Mouse (Mus musculus) heart, adult 9 months (tissue): Measurements from ENCODE around the gene Rbbp8nl.

Source experiments
- DNase-seq, 2 experiments: peaks; one replicate each; pipeline ENCODE4 v3.0.0; 2022; ENCODE audit warnings: low spot score in 2 of 2

The Rbbp8nl gene

DNA sequence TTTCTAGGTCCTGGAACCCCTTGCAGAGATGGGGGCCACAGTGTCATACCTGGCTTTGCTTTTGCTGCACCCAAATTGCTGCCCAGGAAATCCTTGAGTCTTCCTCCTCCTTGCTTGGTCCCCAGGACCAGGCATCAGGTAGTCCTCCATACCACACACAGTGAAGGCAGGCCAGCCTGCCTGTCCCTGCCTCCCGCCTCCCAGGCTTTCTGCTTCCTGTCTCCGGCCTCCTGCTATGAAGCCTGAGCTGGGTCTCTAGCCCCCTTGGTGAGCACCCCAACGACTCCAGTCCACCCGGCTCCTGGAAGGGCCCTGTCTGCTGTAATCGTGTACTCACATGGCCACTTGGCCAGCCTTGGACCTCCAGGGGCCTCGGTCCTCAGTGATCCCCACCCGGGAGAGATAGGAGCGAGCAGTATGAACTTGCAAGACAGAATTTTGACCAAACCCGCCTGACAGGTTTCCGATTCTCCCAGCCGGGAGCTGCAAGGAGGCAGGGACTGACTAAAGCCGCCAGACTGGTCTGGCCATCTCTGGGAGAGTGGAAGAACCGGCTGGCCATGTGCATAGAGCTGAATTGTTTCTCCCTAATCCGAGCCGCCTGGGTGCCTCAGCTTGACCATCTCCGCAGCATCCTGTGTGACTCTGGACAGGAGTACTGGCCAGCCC, at the start of gene Rbbp8nl:
Gene Rbbp8nl (minus strand): TSS at position 440 of the 669 bp plus-strand sequence.
- no peak for DNase-seq

DNA sequence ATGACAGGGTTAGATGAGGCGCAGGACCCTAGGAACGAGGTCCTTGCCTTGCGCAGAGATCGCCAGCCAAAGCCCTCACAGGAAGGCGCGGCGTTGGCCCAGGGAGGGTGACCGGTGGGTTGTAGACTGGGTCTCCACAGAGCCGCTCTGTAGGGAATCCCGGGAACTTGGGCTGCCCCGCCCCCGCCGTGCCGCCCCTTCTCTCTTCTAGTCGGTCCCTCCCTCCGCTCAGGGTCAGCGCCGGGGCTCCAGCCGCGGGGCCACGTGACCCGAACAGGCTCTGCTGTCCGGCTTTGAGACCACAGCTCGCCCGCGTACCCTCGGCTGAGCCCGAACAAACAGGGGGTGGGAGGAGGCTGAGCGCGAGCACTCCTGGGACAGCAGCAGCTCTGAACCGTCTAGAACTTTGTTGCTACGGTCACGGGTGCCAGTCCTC, 44.9 kb upstream of the Rbbp8nl start, which contains the start of gene Gata5:
Gene Gata5 (minus strand): TSS at position 149 of the 436 bp plus-strand sequence.
- no peak for DNase-seq

DNA sequence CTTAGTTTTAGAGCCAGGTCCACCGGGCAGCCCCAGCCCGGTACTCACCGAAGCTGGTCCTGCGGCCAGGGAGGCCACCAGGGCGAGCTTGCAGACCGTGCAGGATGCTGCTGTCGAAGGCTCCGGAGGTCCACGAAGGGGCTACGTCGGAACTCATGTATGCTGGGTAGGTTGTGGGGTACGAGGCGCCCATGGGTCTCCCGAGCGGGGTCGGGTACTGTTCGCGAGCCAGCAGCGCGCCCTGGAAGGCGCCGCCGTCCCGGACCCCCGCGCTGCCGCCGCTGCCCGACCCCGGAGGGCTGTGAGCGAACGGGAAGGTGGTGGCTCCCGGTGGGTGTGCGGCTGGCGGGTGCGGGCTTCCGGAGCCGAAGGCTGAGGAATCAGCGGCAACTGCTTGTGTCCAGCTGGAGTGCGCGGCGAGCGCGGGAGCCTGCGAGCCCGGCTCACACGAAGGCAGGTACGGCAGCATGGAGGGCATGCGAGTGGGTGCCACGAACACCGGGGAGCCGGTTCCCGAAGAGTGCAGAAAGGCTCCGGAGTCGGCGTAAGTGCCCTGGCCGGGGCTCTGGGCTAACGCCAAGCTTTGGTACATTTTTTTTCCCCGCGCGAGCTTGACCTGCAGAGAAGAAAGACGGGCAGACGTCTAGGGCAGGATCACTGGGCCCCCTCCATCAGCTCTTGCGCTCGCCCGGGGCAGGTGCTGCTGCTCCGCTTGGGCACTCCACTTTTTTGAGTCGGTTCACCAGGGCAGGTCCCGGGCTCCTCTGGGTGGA, 44.3 kb upstream of the Rbbp8nl start:
- DNase-seq, result no peak

DNA sequence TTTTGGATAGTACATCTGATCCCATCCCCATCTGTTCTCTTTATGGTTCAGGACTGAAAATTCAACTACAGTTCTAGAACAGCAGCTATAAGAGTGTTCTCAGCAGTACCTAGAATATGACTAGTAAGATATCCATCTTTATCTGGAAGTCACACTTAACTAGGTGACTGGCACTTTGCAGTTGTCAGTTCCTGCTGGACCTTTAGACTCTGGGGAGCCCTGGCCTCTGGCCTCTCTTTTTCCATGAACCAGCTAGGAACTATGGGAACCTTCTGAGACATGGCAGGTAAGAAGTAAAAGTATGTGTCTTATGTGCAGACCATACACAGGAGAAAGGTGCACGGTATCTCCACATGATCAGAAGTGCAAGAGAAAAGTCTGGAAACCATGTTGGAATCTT, 39.8 kb upstream of the Rbbp8nl start:
- DNase-seq, result no peak

DNA sequence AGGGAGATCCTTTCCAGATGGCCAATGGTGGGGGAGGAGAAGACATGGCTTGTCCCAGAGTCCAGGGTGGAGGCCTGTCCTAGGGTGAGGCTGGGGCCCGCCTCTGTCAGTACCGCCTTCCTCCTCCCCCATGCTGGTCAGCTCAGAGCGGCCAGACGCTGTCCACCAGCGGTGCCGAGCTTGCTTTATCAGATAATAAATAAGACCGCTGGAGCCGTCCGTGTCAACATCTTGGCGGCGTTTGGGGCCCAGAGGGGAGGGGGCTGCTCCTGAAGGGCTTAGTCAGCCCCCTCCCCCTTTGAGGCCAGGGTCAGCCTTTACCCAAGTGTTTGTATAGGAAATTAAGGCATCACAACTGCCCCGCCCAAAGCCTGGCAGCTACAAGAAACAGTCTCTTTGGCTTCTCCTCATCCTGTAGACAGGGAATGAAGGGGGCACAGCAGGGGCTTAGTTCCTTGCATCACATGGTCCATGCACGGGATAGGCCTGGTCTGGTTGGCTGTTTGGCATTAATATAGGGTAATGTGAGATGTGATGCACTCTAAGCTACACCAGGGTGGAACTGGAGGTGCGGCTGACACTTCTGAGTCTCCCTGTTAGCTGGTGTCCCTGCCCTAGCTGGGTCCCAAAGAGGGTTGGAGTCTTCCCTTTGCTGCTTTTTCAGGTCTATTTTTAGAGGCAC, 33.1 kb upstream of the Rbbp8nl start:
- no peak for DNase-seq

DNA sequence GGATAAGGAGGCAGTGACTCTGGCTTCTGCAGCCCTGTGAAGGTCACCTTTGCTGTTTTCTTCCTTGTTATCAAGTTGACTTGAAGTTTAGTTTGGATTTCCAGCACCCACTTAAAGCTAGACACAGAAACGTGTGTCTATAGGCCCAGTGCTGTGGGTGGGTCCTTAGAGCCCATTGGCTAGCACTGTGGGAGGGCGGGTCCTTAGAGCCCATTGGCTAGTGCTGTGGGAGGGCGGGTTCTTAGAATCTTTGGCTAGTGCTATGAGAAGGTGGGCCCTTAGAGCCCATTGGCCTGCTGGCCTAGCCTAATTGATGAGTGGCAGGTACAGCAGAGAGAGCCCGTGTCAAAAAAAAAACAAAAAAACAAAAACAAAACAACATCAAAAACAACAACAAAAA, 30.5 kb upstream of the Rbbp8nl start:
- no peak for DNase-seq

DNA sequence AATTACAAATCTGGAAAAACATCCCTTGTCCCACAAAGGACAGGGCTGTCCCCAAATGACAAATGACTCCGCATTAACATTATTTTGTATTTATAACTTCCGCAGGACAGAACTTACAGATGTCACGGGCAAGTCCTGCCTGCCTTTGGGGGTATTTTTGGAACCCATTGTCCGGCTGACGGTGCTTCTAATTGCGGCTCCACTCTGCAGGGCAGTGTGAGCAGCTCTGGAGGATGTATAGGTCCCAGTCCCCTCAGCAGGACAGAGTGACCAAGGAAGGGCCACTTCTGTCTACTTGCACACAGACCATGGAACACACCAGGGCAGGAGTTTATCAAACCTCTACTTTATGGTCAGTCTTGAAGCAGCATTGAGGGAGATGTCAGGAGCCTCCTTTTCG, 27.9 kb upstream of the Rbbp8nl start:
- DNase-seq, result no peak

DNA sequence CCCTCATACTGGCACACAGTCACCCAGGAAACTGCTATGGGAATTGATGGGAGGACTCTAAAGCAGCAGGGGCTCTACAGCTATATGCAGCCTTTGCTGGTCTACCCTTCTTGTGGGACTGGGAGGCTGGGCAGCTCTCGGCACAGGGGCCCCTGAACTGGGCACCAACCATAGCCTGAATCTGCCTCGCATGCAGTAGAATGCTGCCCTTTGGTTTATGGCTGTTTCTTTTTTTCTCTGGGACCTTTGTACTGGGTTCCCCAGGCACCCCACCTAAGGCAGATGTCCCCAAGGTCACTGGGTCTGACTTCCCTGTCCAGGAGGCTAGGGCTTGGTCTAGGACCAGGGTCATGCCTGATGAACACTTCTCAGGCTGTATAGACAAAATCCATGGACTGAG, 24.6 kb upstream of the Rbbp8nl start:
- no peak for DNase-seq

DNA sequence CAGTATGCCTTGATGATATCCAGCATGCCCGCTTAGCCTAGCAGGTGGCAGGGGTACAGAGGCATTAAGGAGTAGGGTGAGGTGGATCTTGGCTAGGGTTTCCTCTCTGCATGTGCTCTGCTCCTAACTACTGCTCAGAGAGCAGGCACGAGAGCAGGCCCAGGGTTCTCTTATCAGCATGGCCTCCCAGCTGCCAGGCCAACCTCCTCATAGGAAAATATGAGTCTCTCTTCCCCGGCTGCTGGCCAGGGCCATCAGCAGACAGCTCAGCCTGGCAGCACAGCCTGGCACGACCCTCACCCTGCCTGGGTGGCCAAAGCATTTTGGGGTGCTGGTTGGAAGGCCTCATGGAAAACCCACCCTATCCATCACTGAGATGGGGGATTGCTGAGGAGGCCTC, 21.5 kb upstream of the Rbbp8nl start:
- peak; percentile 30 to 39 for DNase-seq

DNA sequence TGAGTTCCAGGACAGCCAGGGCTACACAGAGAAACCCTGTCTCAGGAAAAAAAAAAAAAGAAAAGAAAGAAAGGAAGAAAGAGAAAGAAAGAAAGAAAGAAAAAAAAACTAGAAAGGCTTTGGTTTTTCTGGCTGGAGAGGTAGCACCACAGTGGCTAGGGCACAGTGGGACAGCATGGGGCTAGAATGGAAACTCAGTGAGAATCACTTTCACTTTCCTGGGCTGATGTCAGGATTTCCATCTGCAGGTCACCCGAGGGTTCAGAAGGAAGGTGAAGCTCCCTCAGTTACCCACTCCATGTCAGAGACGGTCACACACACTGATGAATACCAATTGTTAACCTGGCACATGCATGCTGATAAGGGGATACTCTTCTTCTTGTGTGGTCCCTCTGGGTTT, 18.0 kb upstream of the Rbbp8nl start:
- DNase-seq, result no peak

DNA sequence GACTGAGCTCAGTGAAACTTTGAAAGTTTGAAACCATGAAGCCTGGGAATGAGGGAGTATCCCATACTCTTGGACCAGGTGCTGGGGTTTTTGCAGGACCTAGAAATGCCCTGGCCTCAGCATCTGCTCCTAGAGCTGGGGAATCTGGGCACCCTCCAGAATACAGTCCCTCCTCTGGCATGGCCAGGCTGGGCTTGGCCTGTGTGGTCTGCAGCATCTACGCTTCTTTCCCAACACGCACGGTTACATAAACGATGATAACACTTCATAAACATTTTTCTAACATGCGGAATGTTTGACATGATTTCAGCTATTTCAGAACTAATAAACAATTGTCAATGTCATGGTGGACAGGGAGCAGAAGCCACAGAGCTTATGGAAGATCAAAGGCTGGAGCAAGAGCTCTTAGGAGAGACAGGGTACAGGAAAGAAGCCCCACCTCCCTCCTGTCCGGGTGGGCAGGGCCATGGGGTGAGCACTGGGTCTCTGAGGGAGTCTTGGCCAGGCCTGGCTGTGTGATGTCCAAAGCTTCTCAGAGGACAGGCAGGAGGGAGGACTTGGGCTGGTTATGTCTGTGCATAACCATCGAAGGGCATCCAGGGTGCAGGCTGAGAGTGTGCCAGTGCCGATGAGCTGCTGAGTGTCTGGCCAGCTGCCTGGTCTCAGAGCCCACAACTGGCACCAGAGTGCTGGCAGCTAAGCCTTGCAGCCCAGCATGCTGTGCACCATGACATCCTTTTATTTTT, 16.9 kb upstream of the Rbbp8nl start:
- peak; percentile 62 to 79 for DNase-seq

DNA sequence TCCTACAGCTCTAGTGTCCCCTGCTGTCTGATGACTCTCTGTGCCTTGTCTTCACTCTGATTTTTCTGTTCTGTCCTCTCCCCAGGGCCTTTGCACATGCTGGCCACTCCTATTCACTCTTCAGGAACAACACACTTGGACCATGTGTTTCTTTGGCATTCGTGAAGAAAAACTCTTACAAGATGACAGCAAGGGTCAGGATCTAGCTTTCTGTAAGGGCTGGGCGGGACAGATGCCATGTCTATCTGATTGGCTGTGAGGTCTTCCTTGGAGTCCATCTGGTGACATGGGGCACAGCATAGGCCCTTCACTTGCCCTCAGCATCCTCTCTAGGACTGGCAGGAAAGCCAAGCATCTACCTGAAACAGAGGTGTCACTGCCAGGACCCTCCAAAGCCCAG, 16.3 kb upstream of the Rbbp8nl start:
- DNase-seq, result no peak

DNA sequence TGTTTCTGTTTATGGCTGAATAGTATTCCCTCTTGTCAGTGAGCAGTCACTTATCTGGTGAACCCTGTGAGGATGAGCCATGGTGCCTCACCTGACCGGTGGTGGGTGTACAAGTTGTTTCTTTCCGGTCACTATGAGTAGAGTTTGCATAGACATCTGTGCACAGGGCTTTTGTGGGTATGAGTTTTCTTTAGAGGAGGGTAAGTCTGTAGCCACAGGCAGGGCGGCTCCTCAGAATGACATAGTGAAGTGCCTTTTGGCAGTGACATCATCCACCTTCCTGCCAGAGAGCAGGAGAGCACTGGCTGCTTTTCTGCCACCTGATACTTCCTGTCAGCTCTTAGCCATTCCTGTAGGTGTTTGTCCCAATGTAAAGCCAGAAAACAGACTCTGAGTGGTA, 15.8 kb upstream of the Rbbp8nl start:
- DNase-seq, result no peak

DNA sequence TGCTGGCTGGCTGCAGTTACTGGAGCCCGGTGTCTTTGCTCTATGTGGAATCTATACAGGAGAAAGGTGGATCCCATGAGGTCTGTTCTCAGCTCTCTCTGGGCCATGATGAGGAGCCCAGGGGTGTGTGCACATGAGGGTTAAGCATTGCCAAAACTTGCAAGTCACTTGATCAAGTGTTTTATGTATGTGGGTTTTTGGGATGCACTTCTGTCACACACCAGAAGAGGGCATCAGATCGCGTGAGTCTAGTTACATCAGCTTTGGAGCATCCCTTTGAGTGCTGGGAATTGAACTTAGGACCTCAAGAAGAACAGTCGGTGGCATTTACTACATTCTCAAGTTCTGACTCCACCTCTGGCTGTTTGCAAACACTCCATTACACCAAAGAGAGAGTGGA, 14.9 kb upstream of the Rbbp8nl start:
- DNase-seq, result no peak

DNA sequence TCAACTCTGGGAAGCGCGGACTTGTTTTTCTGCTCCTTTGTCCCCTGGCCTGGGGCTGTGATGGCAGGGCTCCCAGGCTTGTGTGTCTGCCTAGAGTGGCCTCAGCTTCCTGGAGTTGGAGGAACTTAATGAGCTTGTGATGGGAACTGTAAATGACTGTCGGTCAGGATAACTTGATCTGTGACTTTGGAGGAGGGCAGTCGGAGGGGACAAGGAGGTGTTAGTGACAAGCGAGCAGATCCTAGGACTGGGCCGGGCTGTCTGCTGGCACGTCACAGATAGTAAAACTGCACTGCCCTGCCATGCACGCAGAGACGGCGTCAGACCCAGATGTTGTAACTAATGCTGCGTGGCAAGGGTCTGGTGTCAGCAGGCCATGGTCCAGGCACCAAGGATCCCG, 13.8 kb upstream of the Rbbp8nl start:
- no peak for DNase-seq

DNA sequence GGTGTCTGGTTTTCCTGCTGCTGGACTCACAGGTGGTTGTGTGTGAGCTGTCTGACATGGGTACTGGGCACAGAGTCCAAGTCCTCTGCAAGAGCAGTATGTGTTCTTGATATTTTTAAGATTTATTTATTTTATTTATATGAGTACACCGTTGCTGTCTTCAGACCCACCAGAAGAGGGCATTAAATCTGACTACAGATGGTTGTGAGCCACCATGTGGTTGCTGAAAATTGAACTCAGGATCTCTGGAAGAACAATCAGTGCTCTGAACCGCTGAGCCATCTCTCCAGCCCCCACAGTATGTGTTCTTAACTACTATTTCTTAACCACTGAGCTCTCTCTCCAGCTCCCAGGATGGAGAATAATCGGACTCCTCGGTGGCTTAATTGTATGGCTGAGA, 12.5 kb upstream of the Rbbp8nl start:
- DNase-seq, result no peak

DNA sequence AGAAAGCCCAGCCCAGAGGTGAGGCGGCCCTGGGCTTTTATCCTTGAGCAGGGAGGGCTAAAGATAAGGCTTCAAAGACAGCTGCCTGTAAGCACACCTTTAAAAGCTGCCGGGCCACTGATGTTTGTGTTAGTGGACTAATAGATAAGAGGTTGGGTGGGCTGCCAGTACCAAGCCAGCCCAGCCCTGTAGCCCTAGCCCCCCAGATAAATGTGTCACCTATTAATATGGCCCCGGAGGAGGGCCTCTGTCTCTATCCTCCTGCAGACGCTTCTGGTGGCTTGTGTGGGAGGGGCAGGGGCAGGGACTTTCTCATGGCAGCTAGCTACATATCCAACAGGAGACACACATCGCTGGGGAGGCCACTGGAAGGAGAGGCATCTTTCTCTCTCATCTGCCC, 11.1 kb upstream of the Rbbp8nl start:
- no peak for DNase-seq

DNA sequence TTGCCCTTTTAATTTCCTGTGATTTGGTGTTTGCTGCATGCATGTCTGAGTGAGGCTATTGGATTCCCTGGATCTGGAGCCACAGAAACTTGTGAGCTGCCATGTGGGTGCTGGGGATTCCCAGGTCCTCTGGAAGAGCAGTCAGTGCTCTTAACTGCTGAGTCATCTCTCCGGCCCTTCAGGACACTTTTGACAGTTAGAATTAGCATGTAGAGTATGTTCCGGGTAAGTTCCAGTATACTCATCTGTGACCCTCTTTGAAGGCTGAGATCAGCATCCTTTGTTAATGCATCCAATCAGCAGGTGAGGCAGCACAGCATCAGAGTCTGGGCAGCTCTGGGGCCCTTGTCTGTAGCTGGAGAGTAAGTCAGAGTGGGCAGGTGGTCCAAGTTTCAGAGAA, 10.6 kb upstream of the Rbbp8nl start:
- DNase-seq, result no peak

DNA sequence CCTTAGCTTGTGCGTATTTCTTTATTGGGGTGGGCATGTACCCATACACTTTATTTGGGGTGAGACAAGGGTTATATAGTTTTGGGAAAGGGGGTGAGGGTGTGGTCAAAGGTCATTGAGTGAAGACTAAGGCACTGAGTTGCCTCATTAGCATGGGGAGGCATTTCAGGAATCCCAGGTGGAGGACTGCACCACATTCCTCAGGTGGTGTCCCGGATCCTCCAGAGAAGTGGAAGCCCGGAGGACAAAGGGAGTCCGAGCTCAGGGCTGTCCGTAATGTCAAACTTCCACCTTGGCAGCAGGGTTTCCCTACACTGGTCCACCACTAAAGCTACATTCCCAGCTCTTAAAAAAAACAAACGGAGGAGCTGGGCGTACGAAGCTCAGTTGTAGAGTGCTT, 3.2 kb upstream of the Rbbp8nl start:
- no peak for DNase-seq

DNA sequence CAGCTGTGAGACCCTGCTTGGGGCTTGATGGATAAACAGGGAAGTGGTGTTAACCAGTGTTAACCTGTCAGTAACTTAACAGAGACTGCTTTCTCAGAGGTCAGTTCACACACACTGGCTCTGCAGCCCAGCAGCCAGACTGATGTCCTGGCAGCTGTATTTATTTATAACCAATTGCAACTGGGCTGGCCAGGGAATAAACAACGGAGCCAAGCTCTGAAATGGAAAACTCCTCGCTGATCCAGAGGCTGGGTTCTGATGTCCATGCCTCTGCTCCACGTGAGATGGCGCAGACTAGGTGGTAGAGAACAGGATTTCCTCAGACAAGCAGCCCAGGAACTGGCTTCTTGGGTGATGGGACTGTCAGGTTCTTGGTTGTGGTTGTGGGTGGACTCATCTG, 2.3 kb upstream of the Rbbp8nl start:
- DNase-seq, result no peak

DNA sequence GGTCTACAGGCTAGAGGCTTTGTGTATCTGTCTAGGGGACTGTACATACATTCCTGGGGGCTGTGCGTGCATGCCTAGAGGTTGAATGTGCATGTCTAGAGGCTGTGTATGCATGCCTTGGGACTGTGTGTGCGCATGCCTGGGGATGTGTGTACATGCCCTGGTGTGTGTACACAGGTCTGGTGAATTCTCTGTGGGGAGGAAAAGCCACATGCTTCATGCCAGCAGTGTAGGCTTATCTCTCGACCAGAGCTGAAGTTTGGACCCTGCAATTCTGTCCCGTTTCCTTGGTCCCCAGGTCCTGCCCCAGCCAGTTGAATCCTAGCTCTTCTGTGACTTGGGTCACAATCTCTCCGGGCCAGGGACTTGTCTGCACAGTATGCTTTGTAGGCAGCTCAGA, 1.9 kb upstream of the Rbbp8nl start:
- DNase-seq, result no peak

DNA sequence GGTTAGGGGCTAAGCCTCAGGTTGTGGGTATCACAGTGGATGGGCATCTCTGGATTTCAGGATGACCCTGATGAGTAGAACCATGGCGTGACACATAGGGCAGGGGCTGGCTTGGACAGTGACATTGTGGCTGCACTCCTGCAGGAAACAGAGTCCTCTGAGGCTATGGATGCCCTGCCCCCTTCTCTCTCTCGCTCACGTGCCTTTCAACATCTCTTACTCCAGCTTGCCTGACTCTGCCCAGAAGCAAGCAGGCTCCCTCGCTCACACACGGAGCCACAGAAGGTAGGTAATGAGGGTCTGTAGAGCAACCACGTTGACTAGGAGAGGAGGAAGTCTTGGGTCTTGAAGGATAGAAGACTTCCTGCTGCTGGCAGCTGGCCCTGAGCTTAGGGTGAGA, 824 bp upstream of the Rbbp8nl start:
- no peak for DNase-seq
